Mouse (Mus musculus) stomach, embryonic 16.5 days (tissue): ENCODE results near the gene Naa40. TPM values are rescaled to one million over a fixed set of nuclear protein-coding genes. Genes with fewer than 3 reads are reported as not detected.

Source experiments
- ATAC-seq: fragments of 200-750 bp; cut with Nextera tagmentation; 2 replicates; pipeline ENCODE4 v1.8.0; 2017; ENCODE audit warnings: moderate number of reproducible peaks, moderate TSS enrichment; ENCODE audit not compliant: insufficient read depth, low FRiP score
- H3K27ac ChIP-seq: fragments of 300-500 bp; sonication (generic); 2 replicates; pipeline ENCODE4 v1.5.1; 2014; ENCODE audit warnings: low read length
- H3K27me3 ChIP-seq: fragments of 300-500 bp; sonication (generic); 2 replicates; pipeline ENCODE4 v1.6.1; 2014; ENCODE audit warnings: low read length, control low read depth, mixed read lengths; ENCODE audit not compliant: control insufficient read depth, insufficient read depth
- H3K36me3 ChIP-seq: fragments of 300-500 bp; sonication (generic); 2 replicates; pipeline ENCODE4 v1.6.1; 2014; ENCODE audit warnings: low read length; ENCODE audit not compliant: control insufficient read depth, insufficient read depth
- H3K4me1 ChIP-seq: fragments of 300-500 bp; sonication (generic); 2 replicates; pipeline ENCODE4 v1.6.1; 2014; ENCODE audit warnings: low read length, control low read depth, mixed read lengths; ENCODE audit not compliant: control insufficient read depth, insufficient read depth
- H3K4me2 ChIP-seq: fragments of 300-500 bp; sonication (generic); 2 replicates; pipeline ENCODE4 v1.6.1; 2014; ENCODE audit warnings: low read depth, low read length, mixed read lengths
- H3K4me3 ChIP-seq: fragments of 300-500 bp; sonication (generic); replicated peaks from 2 replicates; pipeline ENCODE4 v1.5.1; 2014; ENCODE audit warnings: mild to moderate bottlenecking, low read length
- H3K9ac ChIP-seq: fragments of 300-500 bp; sonication (generic); 2 replicates; pipeline ENCODE4 v1.6.1; 2014; ENCODE audit warnings: low read length
- H3K9me3 ChIP-seq: fragments of 300-500 bp; sonication (generic); replicated peaks from 2 replicates; pipeline ENCODE4 v1.6.1; 2016; ENCODE audit warnings: low read length, control low read depth; ENCODE audit not compliant: control insufficient read depth
- WGBS: fragments of 180-500 bp; shearing (Covaris S2); extraction: QIAGEN DNeasy Blood & Tissue Kit; methylation state at CpG from one replicate; pipeline ENCODE4 v1.1.7; 2014; 5-methylcytosine and 5-hydroxymethylcytosine counted together
- polyA plus RNA-seq: library from polyadenylated mRNA; unstranded; fragments of >200 nt; fragmentation: Nextera tagmentation; extraction: Ambion mirVana; gene quantifications from 2 replicates; pipeline ENCODE4 v1.2.1, GENCODE M21; 2015

The Naa40 gene
- polyA plus RNA-seq, 1 experiment from 2014 or later = 50.4 TPM

GRCm38 (mm10) chr19:7225096-7225690 is 15.8 kb downstream of the Naa40 start:
- WGBS = 83% methylated on average over 9 of the region's 9 CpGs
- H3K27me3 ChIP-seq = no peaks in the 10 kb centered on the region

GRCm38 (mm10) chr19:7224253-7224652 is 16.7 kb downstream of the Naa40 start:
- 83% methylated on average over 3 of the region's 3 CpGs for WGBS

More at GRCm38 (mm10) chr19:7225096-7225690, 15.8 kb downstream of the Naa40 start:
- no peak overlapping the region for H3K9ac ChIP-seq
- peaks cover 13% of the 10 kb centered on the region for H3K36me3 ChIP-seq
- H3K27ac ChIP-seq = no peak overlapping the region
- no peaks in the 10 kb centered on the region for H3K4me1 ChIP-seq
- no peak for ATAC-seq
- no peak overlapping the region for H3K4me2 ChIP-seq
- no peaks in the 10 kb centered on the region for H3K9me3 ChIP-seq
- H3K4me3 ChIP-seq = no peak overlapping the region

GRCm38 (mm10) chr19:7223488-7223887 is 17.5 kb downstream of the Naa40 start:
- Histone ChIP-seq H3K9ac (no peak overlapping the region), H3K9me3 (no peaks in the 10 kb centered on the region), H3K4me2 (no peak overlapping the region), H3K27me3 (no peaks in the 10 kb centered on the region), H3K36me3 (no peaks in the 10 kb centered on the region), H3K27ac (no peak overlapping the region), H3K4me3 (no peak overlapping the region), H3K4me1 (no peaks in the 10 kb centered on the region)
- ATAC-seq = no peak

More at GRCm38 (mm10) chr19:7224253-7224652, 16.7 kb downstream of the Naa40 start:
- Histone ChIP-seq H3K27ac (no peak overlapping the region), H3K4me2 (no peak overlapping the region), H3K27me3 (no peaks in the 10 kb centered on the region), H3K4me3 (no peak overlapping the region), H3K4me1 (no peaks in the 10 kb centered on the region), H3K36me3 (peaks cover 3% of the 10 kb centered on the region), H3K9me3 (no peaks in the 10 kb centered on the region), H3K9ac (no peak overlapping the region)
- ATAC-seq = no peak

GRCm38 (mm10) chr19:7222196-7222595 is 18.8 kb downstream of the Naa40 start:
- H3K4me2 ChIP-seq = no peak overlapping the region
- ATAC-seq = no peak
- no peaks in the 10 kb centered on the region for H3K27me3 ChIP-seq
- no peaks in the 10 kb centered on the region for H3K36me3 ChIP-seq
- peaks cover 4% of the 10 kb centered on the region; the same call in 1 of the 2 replicates for H3K4me1 ChIP-seq
- H3K27ac ChIP-seq = no peak overlapping the region
- WGBS = 83% methylated on average over 6 of the region's 6 CpGs
- no peaks in the 10 kb centered on the region for H3K9me3 ChIP-seq
- H3K9ac ChIP-seq = no peak overlapping the region
- no peak overlapping the region for H3K4me3 ChIP-seq

GRCm38 (mm10) chr19:7218753-7219152 is 22.2 kb downstream of the Naa40 start:
- no peak overlapping the region for H3K4me3 ChIP-seq
- no peak for ATAC-seq
- H3K27me3 ChIP-seq = no peaks in the 10 kb centered on the region
- no peak overlapping the region for H3K9ac ChIP-seq
- H3K36me3 ChIP-seq = 0 out of 2 replicates have a peak, but pooled peaks cover 4% of the 10 kb centered on the region
- H3K4me1 ChIP-seq = peaks cover 28% of the 10 kb centered on the region
- no peak overlapping the region for H3K4me2 ChIP-seq
- 95% methylated on average over 5 of the region's 5 CpGs for WGBS
- H3K27ac ChIP-seq = no peak overlapping the region
- H3K9me3 ChIP-seq = no peaks in the 10 kb centered on the region

- H3K9me3 ChIP-seq = no peaks in the 10 kb centered on the region
- H3K9ac ChIP-seq = no peak overlapping the region
- peak overlapping the region; percentile 46 for H3K4me2 ChIP-seq
- H3K4me3 ChIP-seq = peak overlapping the region; percentile 92
- no peaks in the 10 kb centered on the region for H3K27me3 ChIP-seq
- H3K4me1 ChIP-seq = peaks cover 28% of the 10 kb centered on the region
- 0 out of 2 replicates have a peak, but pooled peaks cover 4% of the 10 kb centered on the region for H3K36me3 ChIP-seq
- ATAC-seq = peak; percentile 4; the same call in 1 of the 2 replicates
- WGBS = 9% methylated on average over 6 of the region's 6 CpGs
- no peak overlapping the region for H3K27ac ChIP-seq
Measured at GRCm38 (mm10) chr19:7217926-7218267, 23.1 kb downstream of the Naa40 start.

- Histone ChIP-seq H3K4me3 (peak within 1 kb of the TSS; percentile 92), H3K27ac (peak within 1 kb of the TSS; percentile 91), H3K4me2 (peak within 1 kb of the TSS; percentile 79), H3K9ac (peak within 1 kb of the TSS; percentile 96), H3K27me3 (no peaks in the 10 kb centered on the region), H3K36me3 (0 out of 2 replicates have a peak, but pooled peaks cover 4% of the 10 kb centered on the region), H3K9me3 (no peaks in the 10 kb centered on the region), H3K4me1 (peaks cover 28% of the 10 kb centered on the region)
- WGBS = under 1% methylated on average over 50 of the region's 50 CpGs
- peak; percentile 97 for ATAC-seq
Measured at GRCm38 (mm10) chr19:7217162-7217925, 23.6 kb downstream of the Naa40 start, which contains the start of gene Cox8a. TSS of gene Cox8a (minus strand) at chr19:7217616.

GRCm38 (mm10) chr19:7214484-7214883 is 26.5 kb downstream of the Naa40 start:
- peaks cover 28% of the 10 kb centered on the region for H3K4me1 ChIP-seq
- no peak overlapping the region for H3K9ac ChIP-seq
- no peak overlapping the region for H3K27ac ChIP-seq
- H3K4me3 ChIP-seq = no peak overlapping the region
- no peak overlapping the region for H3K4me2 ChIP-seq
- no peaks in the 10 kb centered on the region for H3K9me3 ChIP-seq
- H3K36me3 ChIP-seq = peaks cover 8% of the 10 kb centered on the region
- WGBS = 70% methylated on average over 5 of the region's 5 CpGs
- no peaks in the 10 kb centered on the region for H3K27me3 ChIP-seq
- no peak for ATAC-seq

- Histone ChIP-seq H3K27ac (no peak overlapping the region), H3K27me3 (no peaks in the 10 kb centered on the region), H3K4me1 (peaks cover 26% of the 10 kb centered on the region), H3K9me3 (no peaks in the 10 kb centered on the region), H3K4me2 (no peak overlapping the region), H3K9ac (no peak overlapping the region), H3K4me3 (no peak overlapping the region), H3K36me3 (peaks cover 8% of the 10 kb centered on the region)
- ATAC-seq = no peak
- 91% methylated on average over 3 of the region's 3 CpGs for WGBS
Measured at GRCm38 (mm10) chr19:7213010-7213409, 28.0 kb downstream of the Naa40 start.
